Mouse (Mus musculus): ENCODE measurements around the gene Dusp1.

DNA sequence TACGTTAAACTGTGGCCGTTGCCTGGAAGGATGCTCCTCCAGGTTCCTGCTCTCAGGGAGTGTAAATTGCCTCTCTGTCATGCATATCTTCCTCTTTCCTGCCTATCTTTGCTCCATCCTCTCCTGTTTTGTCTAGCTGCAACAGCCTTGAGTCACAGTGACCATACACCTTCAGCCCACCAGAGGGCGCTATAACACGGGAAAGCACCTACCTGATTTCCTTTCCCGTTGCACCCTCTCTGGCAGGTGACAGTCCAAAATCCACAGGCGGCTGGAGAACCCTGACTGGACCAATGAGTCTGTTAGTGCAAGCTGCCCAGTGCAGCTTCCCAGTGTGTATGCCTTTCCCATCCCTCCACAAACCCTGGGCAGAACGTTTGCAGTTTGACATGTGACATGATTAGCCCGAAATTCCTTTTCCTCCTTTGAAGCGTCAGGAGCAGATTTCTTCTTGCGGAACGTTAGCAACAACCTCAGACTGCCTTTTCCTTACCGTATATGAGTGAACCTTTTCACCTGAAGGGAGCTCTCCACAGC lies 99.2 kb downstream of the Dusp1 start:
- no peak for TF ChIP-seq GATA1 (IDR thresholded peaks at IDR 0.05; ENCODE audit: low read length)
- no peak for TF ChIP-seq TAL1 (IDR thresholded peaks at IDR 0.05; ENCODE audit: low read length)

Data from erythroblast, embryonic 14.5 days (primary cell).